Mouse (Mus musculus): ENCODE results near the gene Grik3. TPM values are rescaled to one million over a fixed set of nuclear protein-coding genes. Genes with fewer than 3 reads are reported as not detected.
A peak's percentile ranks its signal among the peaks of the same experiment; 100 is the strongest.

The Grik3 gene
- polyA plus RNA-seq, 1 experiment from 2014 or later = 8.0 TPM

GRCm38 (mm10) chr4:125469711-125470372 lies 20.7 kb upstream of the Grik3 start:
- H3K9me3 ChIP-seq (ENCODE audit: control insufficient read depth, low read length) = no peaks in the 10 kb centered on the region
- no peaks in the 10 kb centered on the region for H3K36me3 ChIP-seq (ENCODE audit: control insufficient read depth, insufficient read depth)
- 0 out of 2 replicates have a peak, but pooled peaks cover 2% of the 10 kb centered on the region for H3K27me3 ChIP-seq (replicated peaks; ENCODE audit: control insufficient read depth, insufficient read depth, low read length)
- no peak overlapping the region for H3K4me2 ChIP-seq (ENCODE audit: low read length)
- no peak overlapping the region for H3K4me3 ChIP-seq (replicated peaks; ENCODE audit: low read length)
- WGBS = 45% methylated on average over 11 of the region's 11 CpGs
- 0 out of 2 replicates have a peak, but pooled peaks cover 5% of the 10 kb centered on the region for H3K4me1 ChIP-seq (replicated peaks; ENCODE audit: control insufficient read depth, insufficient read depth, low read length)
- no peak for ATAC-seq
- no peak overlapping the region for H3K27ac ChIP-seq (ENCODE audit: low read length)
- H3K9ac ChIP-seq (replicated peaks; ENCODE audit: low read depth, low read length) = no peak overlapping the region

GRCm38 (mm10) chr4:125474903-125475302 lies 15.6 kb upstream of the Grik3 start:
- no peak for ATAC-seq
- Histone ChIP-seq H3K4me3 (replicated peaks; ENCODE audit: low read length) (no peak overlapping the region), H3K9ac (replicated peaks; ENCODE audit: low read depth, low read length) (no peak overlapping the region), H3K27ac (ENCODE audit: low read length) (no peak overlapping the region), H3K4me1 (replicated peaks; ENCODE audit: control insufficient read depth, insufficient read depth, low read length) (peaks cover 21% of the 10 kb centered on the region), H3K9me3 (ENCODE audit: control insufficient read depth, low read length) (no peaks in the 10 kb centered on the region), H3K27me3 (replicated peaks; ENCODE audit: control insufficient read depth, insufficient read depth, low read length) (peaks cover 9% of the 10 kb centered on the region; the same call in 1 of the 2 replicates), H3K4me2 (ENCODE audit: low read length) (no peak overlapping the region), H3K36me3 (ENCODE audit: control insufficient read depth, insufficient read depth) (no peaks in the 10 kb centered on the region)
- 62% methylated on average over 4 of the region's 4 CpGs for WGBS

- 18% methylated on average over 12 of the region's 12 CpGs for WGBS
- Histone ChIP-seq H3K27ac (ENCODE audit: low read length) (peak overlapping the region; percentile 75), H3K9me3 (ENCODE audit: control insufficient read depth, low read length) (no peaks in the 10 kb centered on the region), H3K9ac (replicated peaks; ENCODE audit: low read depth, low read length) (no peak overlapping the region), H3K4me3 (replicated peaks; ENCODE audit: low read length) (no peak overlapping the region), H3K36me3 (ENCODE audit: control insufficient read depth, insufficient read depth) (no peaks in the 10 kb centered on the region), H3K4me1 (replicated peaks; ENCODE audit: control insufficient read depth, insufficient read depth, low read length) (peaks cover 22% of the 10 kb centered on the region), H3K4me2 (ENCODE audit: low read length) (peak overlapping the region; percentile 20), H3K27me3 (replicated peaks; ENCODE audit: control insufficient read depth, insufficient read depth, low read length) (peaks cover 21% of the 10 kb centered on the region)
- peak; percentile 83 for ATAC-seq
Observed at GRCm38 (mm10) chr4:125478071-125478470, 12.4 kb upstream of the Grik3 start.

- 37% methylated on average over 3 of the region's 3 CpGs for WGBS
- Histone ChIP-seq H3K9ac (replicated peaks; ENCODE audit: low read depth, low read length) (no peak overlapping the region), H3K4me1 (replicated peaks; ENCODE audit: control insufficient read depth, insufficient read depth, low read length) (peaks cover 43% of the 10 kb centered on the region)
Observed at GRCm38 (mm10) chr4:125481256-125481655, 9.2 kb upstream of the Grik3 start.

GRCm38 (mm10) chr4:125484131-125484530 lies 6.4 kb upstream of the Grik3 start:
- WGBS = 9% methylated on average over 8 of the region's 8 CpGs
- Histone ChIP-seq H3K36me3 (ENCODE audit: control insufficient read depth, insufficient read depth) (no peaks in the 10 kb centered on the region), H3K9ac (replicated peaks; ENCODE audit: low read depth, low read length) (no peak overlapping the region), H3K27me3 (replicated peaks; ENCODE audit: control insufficient read depth, insufficient read depth, low read length) (peaks cover 42% of the 10 kb centered on the region), H3K4me2 (ENCODE audit: low read length) (no peak overlapping the region), H3K4me3 (replicated peaks; ENCODE audit: low read length) (no peak overlapping the region), H3K27ac (ENCODE audit: low read length) (no peak overlapping the region), H3K4me1 (replicated peaks; ENCODE audit: control insufficient read depth, insufficient read depth, low read length) (peaks cover 51% of the 10 kb centered on the region), H3K9me3 (ENCODE audit: control insufficient read depth, low read length) (no peaks in the 10 kb centered on the region)
- no peak for ATAC-seq

More at GRCm38 (mm10) chr4:125481256-125481655, 9.2 kb upstream of the Grik3 start:
- no peaks in the 10 kb centered on the region for H3K9me3 ChIP-seq (ENCODE audit: control insufficient read depth, low read length)
- ATAC-seq = no peak
- H3K4me3 ChIP-seq (replicated peaks; ENCODE audit: low read length) = no peak overlapping the region
- no peaks in the 10 kb centered on the region for H3K36me3 ChIP-seq (ENCODE audit: control insufficient read depth, insufficient read depth)
- H3K27me3 ChIP-seq (replicated peaks; ENCODE audit: control insufficient read depth, insufficient read depth, low read length) = peaks cover 31% of the 10 kb centered on the region
- H3K27ac ChIP-seq (ENCODE audit: low read length) = no peak overlapping the region
- no peak overlapping the region for H3K4me2 ChIP-seq (ENCODE audit: low read length)

GRCm38 (mm10) chr4:125485416-125486239 lies 4.9 kb upstream of the Grik3 start:
- no peak overlapping the region for H3K27ac ChIP-seq (ENCODE audit: low read length)
- 8% methylated on average over 15 of the region's 15 CpGs for WGBS
- H3K4me2 ChIP-seq (ENCODE audit: low read length) = no peak overlapping the region
- no peak overlapping the region for H3K4me3 ChIP-seq (replicated peaks; ENCODE audit: low read length)
- H3K36me3 ChIP-seq (ENCODE audit: control insufficient read depth, insufficient read depth) = no peaks in the 10 kb centered on the region
- no peaks in the 10 kb centered on the region for H3K9me3 ChIP-seq (ENCODE audit: control insufficient read depth, low read length)
- H3K27me3 ChIP-seq (replicated peaks; ENCODE audit: control insufficient read depth, insufficient read depth, low read length) = peaks cover 48% of the 10 kb centered on the region
- no peak overlapping the region for H3K9ac ChIP-seq (replicated peaks; ENCODE audit: low read depth, low read length)
- peaks cover 60% of the 10 kb centered on the region for H3K4me1 ChIP-seq (replicated peaks; ENCODE audit: control insufficient read depth, insufficient read depth, low read length)
- no peak for ATAC-seq

- Histone ChIP-seq H3K9me3 (ENCODE audit: control insufficient read depth, low read length) (no peaks in the 10 kb centered on the region), H3K27me3 (replicated peaks; ENCODE audit: control insufficient read depth, insufficient read depth, low read length) (peaks cover 49% of the 10 kb centered on the region), H3K36me3 (ENCODE audit: control insufficient read depth, insufficient read depth) (no peaks in the 10 kb centered on the region), H3K4me1 (replicated peaks; ENCODE audit: control insufficient read depth, insufficient read depth, low read length) (peaks cover 65% of the 10 kb centered on the region), H3K4me2 (ENCODE audit: low read length) (peak overlapping the region; percentile 59), H3K27ac (ENCODE audit: low read length) (peak overlapping the region; percentile 19; the same call in 1 of the 2 replicates), H3K4me3 (replicated peaks; ENCODE audit: low read length) (no peak overlapping the region), H3K9ac (replicated peaks; ENCODE audit: low read depth, low read length) (no peak overlapping the region)
- ATAC-seq = no peak; the same call in 1 of the 2 replicates
- WGBS = 1% methylated on average over 13 of the region's 13 CpGs
Observed at GRCm38 (mm10) chr4:125486616-125487015, 3.9 kb upstream of the Grik3 start.

- under 1% methylated on average over 7 of the region's 7 CpGs for WGBS
- no peaks in the 10 kb centered on the region for H3K9me3 ChIP-seq (ENCODE audit: control insufficient read depth, low read length)
- H3K4me3 ChIP-seq (replicated peaks; ENCODE audit: low read length) = no peak overlapping the region
- peak overlapping the region; percentile 59 for H3K4me2 ChIP-seq (ENCODE audit: low read length)
- peak overlapping the region; percentile 19; the same call in 1 of the 2 replicates for H3K27ac ChIP-seq (ENCODE audit: low read length)
- peaks cover 67% of the 10 kb centered on the region for H3K4me1 ChIP-seq (replicated peaks; ENCODE audit: control insufficient read depth, insufficient read depth, low read length)
- H3K27me3 ChIP-seq (replicated peaks; ENCODE audit: control insufficient read depth, insufficient read depth, low read length) = peaks cover 51% of the 10 kb centered on the region
- no peak for ATAC-seq
- H3K9ac ChIP-seq (replicated peaks; ENCODE audit: low read depth, low read length) = no peak overlapping the region
- no peaks in the 10 kb centered on the region for H3K36me3 ChIP-seq (ENCODE audit: control insufficient read depth, insufficient read depth)
Observed at GRCm38 (mm10) chr4:125487031-125487430, 3.5 kb upstream of the Grik3 start.

Measured in forebrain, embryonic 16.5 days (tissue).